Mouse (Mus musculus): ENCODE results near the gene Chchd5.

- TF ChIP-seq POLR2A (IDR thresholded peaks at IDR 0.05; ENCODE audit: borderline replicate concordance, extremely low read depth, low read depth, low read length) (no peak), CTCF (IDR thresholded peaks at IDR 0.05; ENCODE audit: insufficient read depth, low read length) (no peak)
Measured at GRCm38 (mm10) chr2:129121986-129122385, 7.5 kb upstream of the Chchd5 start.

Measured in lung, adult 2 months (tissue).